Mouse (Mus musculus) intestine, embryonic 15.5 days (tissue): ENCODE measurements around the gene Dnaic1. TPM values are rescaled to one million over a fixed set of nuclear protein-coding genes. Genes with fewer than 3 reads are reported as not detected.

ENCODE experiments used
- ATAC-seq: fragments of 200-750 bp; cut with Nextera tagmentation; 2 replicates; pipeline ENCODE4 v1.8.0; 2017; ENCODE audit warnings: moderate TSS enrichment, moderate library complexity
- H3K27ac ChIP-seq: fragments of 300-500 bp; sonication (generic); 2 replicates; pipeline ENCODE4 v1.5.1; 2015; ENCODE audit warnings: mild to moderate bottlenecking, inconsistent platforms
- H3K27me3 ChIP-seq: fragments of 300-500 bp; sonication (generic); replicated peaks from 2 replicates; pipeline ENCODE4 v1.6.1; 2015; ENCODE audit warnings: inconsistent platforms
- H3K36me3 ChIP-seq: fragments of 300-500 bp; sonication (generic); 2 replicates; pipeline ENCODE4 v1.6.1; 2015; ENCODE audit warnings: inconsistent platforms
- H3K4me1 ChIP-seq: fragments of 300-500 bp; sonication (generic); replicated peaks from 2 replicates; pipeline ENCODE4 v1.6.1; 2015; ENCODE audit warnings: inconsistent platforms
- H3K4me2 ChIP-seq: fragments of 300-500 bp; sonication (generic); replicated peaks from 2 replicates; pipeline ENCODE4 v1.6.1; 2015; ENCODE audit warnings: mild to moderate bottlenecking, inconsistent platforms
- H3K4me3 ChIP-seq: fragments of 300-500 bp; sonication (generic); replicated peaks from 2 replicates; pipeline ENCODE4 v1.5.1; 2015; ENCODE audit warnings: inconsistent platforms
- H3K9ac ChIP-seq: fragments of 300-500 bp; sonication (generic); 2 replicates; pipeline ENCODE4 v1.6.1; 2015; ENCODE audit warnings: inconsistent platforms
- H3K9me3 ChIP-seq: fragments of 300-500 bp; sonication (generic); 2 replicates; pipeline ENCODE4 v1.6.1; 2016; ENCODE audit warnings: inconsistent platforms
- WGBS: fragments of 180-500 bp; shearing (Covaris S2); methylation state at CpG from one replicate; pipeline ENCODE4 v1.1.7; 2015; 5-methylcytosine and 5-hydroxymethylcytosine counted together
- polyA plus RNA-seq: library from polyadenylated mRNA; unstranded; fragments of >200 nt; fragmentation: Nextera tagmentation; extraction: Ambion mirVana; gene quantifications from 2 replicates; pipeline ENCODE4 v1.2.1, GENCODE M21; 2015

The Dnaic1 gene
- polyA plus RNA-seq, 1 experiment from 2014 or later: 5.8 TPM

GRCm38 (mm10) chr4:41660851-41661430 lies 91.4 kb downstream of the Dnaic1 start:
- Histone ChIP-seq H3K4me1 (peaks cover 36% of the 10 kb centered on the region), H3K36me3 (no peaks in the 10 kb centered on the region), H3K9me3 (no peaks in the 10 kb centered on the region), H3K27ac (no peak overlapping the region), H3K4me3 (no peak overlapping the region), H3K4me2 (no peak overlapping the region), H3K27me3 (peaks cover 8% of the 10 kb centered on the region), H3K9ac (no peak overlapping the region)
- ATAC-seq: no peak
- 34% methylated on average over 11 of the region's 11 CpGs for WGBS

- H3K27me3 ChIP-seq: peaks cover 7% of the 10 kb centered on the region; the same call in 1 of the 2 replicates
- H3K4me1 ChIP-seq: peaks cover 36% of the 10 kb centered on the region
- H3K9ac ChIP-seq: no peak overlapping the region
- no peak overlapping the region for H3K4me2 ChIP-seq
- H3K27ac ChIP-seq: no peak overlapping the region
- no peak for ATAC-seq
- no peaks in the 10 kb centered on the region for H3K36me3 ChIP-seq
- no peaks in the 10 kb centered on the region for H3K9me3 ChIP-seq
- 69% methylated on average over 11 of the region's 11 CpGs for WGBS
- H3K4me3 ChIP-seq: no peak overlapping the region
Measured at GRCm38 (mm10) chr4:41662723-41663122, 93.1 kb downstream of the Dnaic1 start.

DNA sequence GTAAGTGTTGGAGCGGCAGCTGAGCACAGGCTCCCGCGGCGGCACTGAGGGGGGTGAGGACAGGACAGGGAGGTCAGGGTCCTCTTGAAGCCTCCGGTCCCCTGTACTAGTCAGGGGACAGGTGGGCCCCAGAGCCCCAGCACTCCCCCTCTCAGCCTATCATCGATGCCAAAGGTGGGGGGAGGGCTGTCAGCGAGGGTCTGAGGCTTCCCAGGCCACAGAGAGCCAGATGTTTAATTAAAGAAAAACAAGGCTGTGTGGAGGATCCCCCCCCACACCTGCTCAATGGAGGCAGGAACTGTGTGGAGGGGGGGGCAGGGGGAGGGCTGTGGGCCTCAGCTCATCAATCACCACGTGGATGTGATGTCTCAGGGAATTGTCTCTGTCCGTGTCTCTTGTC lies 94.0 kb downstream of the Dnaic1 start:
- H3K36me3 ChIP-seq: no peaks in the 10 kb centered on the region
- peaks cover 32% of the 10 kb centered on the region for H3K4me1 ChIP-seq
- no peak for ATAC-seq
- no peak overlapping the region for H3K4me3 ChIP-seq
- peaks cover 4% of the 10 kb centered on the region; the same call in 1 of the 2 replicates for H3K27me3 ChIP-seq
- H3K9me3 ChIP-seq: no peaks in the 10 kb centered on the region
- WGBS: 51% methylated on average over 9 of the region's 9 CpGs
- no peak overlapping the region for H3K4me2 ChIP-seq
- no peak overlapping the region for H3K9ac ChIP-seq
- no peak overlapping the region for H3K27ac ChIP-seq

DNA sequence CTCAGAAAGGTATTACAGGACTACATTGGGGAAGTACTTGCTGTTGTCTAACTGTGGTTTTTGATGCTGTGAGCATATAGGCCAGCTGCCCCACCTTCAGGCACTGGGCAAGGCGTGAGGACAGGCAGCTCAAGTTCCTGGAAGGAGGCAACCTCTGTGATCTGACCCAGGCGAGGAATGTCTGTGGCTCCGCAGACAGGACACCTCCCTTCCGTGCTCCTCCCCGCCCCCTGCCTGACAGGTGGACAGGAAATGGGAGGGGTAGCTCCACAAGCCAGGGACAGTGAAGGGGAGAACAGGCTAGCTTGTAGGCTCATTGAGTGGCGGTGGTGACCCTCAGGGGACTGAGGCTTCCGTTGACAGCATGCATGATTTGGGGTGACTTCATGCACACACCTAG lies 95.0 kb downstream of the Dnaic1 start:
- H3K4me3 ChIP-seq: no peak overlapping the region
- ATAC-seq: 0 out of 2 replicates have a peak, but pooled peaks have one; percentile 6
- no peaks in the 10 kb centered on the region for H3K9me3 ChIP-seq
- WGBS: 40% methylated on average over 7 of the region's 7 CpGs
- no peak overlapping the region for H3K27ac ChIP-seq
- H3K36me3 ChIP-seq: no peaks in the 10 kb centered on the region
- H3K27me3 ChIP-seq: peaks cover under 1% of the 10 kb centered on the region; the same call in 1 of the 2 replicates
- no peak overlapping the region for H3K9ac ChIP-seq
- no peak overlapping the region for H3K4me2 ChIP-seq
- H3K4me1 ChIP-seq: peaks cover 24% of the 10 kb centered on the region

DNA sequence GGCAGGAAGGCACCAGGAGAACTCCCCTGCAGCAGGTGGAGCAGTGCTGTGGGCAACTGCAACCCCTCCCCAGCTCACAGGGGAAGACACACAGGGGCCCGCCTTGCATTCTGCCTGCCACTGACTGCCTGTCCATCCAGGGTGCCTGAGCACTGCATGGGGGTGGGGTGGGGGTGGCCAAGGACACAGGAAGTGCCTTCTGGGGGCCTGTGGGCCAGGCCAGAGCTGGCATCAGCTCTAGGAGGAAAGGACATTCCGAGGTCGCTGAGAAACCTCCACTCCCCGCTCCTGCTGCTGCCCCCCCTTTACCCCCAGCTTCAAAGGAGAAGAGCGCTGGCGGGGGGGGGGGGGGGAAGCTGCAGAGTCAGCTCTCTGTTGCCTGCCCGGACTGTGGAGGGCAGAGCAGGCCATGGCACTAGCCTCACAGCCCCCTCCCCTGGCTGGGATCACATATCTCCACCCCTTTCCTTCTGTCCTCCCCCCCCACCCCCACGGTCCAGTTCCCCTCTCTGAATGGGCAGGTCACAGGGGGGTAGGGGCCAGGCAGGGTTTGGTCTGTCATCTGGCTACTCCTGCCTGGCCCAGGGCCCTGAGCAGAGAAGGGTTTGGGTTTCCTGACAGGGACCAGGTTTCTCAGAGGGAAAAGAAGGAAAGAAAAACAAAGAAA lies 95.6 kb downstream of the Dnaic1 start:
- Histone ChIP-seq H3K9me3 (no peaks in the 10 kb centered on the region), H3K4me2 (no peak overlapping the region), H3K4me1 (peaks cover 22% of the 10 kb centered on the region), H3K27me3 (no peaks in the 10 kb centered on the region; the same call in 1 of the 2 replicates), H3K4me3 (no peak overlapping the region), H3K9ac (peak overlapping the region; percentile 17; the same call in 1 of the 2 replicates), H3K36me3 (no peaks in the 10 kb centered on the region), H3K27ac (no peak overlapping the region; the same call in 1 of the 2 replicates)
- WGBS: 10% methylated on average over 5 of the region's 8 CpGs
- ATAC-seq: peak; percentile 29; the same call in 1 of the 2 replicates

GRCm38 (mm10) chr4:41666646-41667045 lies 97.1 kb downstream of the Dnaic1 start:
- ATAC-seq: no peak
- Histone ChIP-seq H3K9me3 (no peaks in the 10 kb centered on the region), H3K4me3 (no peak overlapping the region), H3K9ac (no peak overlapping the region), H3K4me2 (no peak overlapping the region), H3K27me3 (no peaks in the 10 kb centered on the region; the same call in 1 of the 2 replicates), H3K27ac (no peak overlapping the region), H3K36me3 (no peaks in the 10 kb centered on the region), H3K4me1 (peaks cover 23% of the 10 kb centered on the region)
- 87% methylated on average over 10 of the region's 11 CpGs for WGBS

DNA sequence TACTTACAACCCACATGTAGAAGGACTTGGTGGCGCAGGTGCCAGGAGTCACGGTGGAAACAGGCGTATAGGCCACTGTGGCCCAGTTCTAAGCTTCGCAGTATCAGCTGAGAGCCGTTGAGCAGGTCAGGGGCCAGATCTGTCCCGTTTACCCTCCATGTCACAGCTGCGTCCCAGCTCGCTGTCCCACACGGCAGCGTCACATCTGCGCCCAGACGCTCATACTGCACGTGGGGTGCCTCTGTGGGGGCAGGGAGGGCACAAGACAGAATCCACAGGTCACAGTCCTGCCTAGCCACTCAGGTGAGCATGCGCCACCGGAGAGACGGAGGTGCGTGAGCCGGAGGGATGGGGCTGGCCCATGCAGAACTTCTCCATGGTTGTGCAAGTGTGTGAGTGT lies 101.3 kb downstream of the Dnaic1 start:
- Histone ChIP-seq H3K4me3 (no peak overlapping the region), H3K36me3 (no peaks in the 10 kb centered on the region), H3K4me2 (no peak overlapping the region), H3K27me3 (no peaks in the 10 kb centered on the region; the same call in 1 of the 2 replicates), H3K27ac (no peak overlapping the region), H3K9me3 (no peaks in the 10 kb centered on the region), H3K4me1 (peaks cover 15% of the 10 kb centered on the region), H3K9ac (no peak overlapping the region)
- ATAC-seq: no peak
- 83% methylated on average over 18 of the region's 18 CpGs for WGBS

DNA sequence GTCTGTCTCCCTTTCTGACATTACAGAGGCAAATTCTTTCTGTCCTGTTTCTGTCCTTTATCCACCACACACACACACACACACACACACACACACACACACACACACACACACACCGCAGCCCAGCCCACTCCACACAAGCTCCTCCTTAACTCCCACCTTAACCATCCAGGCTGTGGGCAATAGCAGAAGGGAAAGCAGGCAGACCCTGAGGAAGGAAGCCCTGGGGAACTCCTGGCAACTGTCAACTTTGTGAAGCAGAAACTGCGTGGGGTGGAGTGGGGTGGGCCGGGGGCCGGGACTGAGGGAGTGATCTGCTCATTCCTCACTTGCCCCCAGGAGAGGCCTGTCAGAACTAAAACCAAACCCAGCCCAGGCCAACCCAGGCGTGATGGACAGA lies 101.9 kb downstream of the Dnaic1 start:
- H3K4me3 ChIP-seq: no peak overlapping the region
- no peaks in the 10 kb centered on the region for H3K36me3 ChIP-seq
- H3K4me2 ChIP-seq: no peak overlapping the region
- ATAC-seq: no peak
- H3K4me1 ChIP-seq: peaks cover 22% of the 10 kb centered on the region
- no peak overlapping the region for H3K9ac ChIP-seq
- H3K9me3 ChIP-seq: no peaks in the 10 kb centered on the region
- H3K27me3 ChIP-seq: no peaks in the 10 kb centered on the region; the same call in 1 of the 2 replicates
- H3K27ac ChIP-seq: no peak overlapping the region
- WGBS: 32% methylated on average over 5 of the region's 5 CpGs

GRCm38 (mm10) chr4:41671963-41672480 lies 102.4 kb downstream of the Dnaic1 start:
- no peaks in the 10 kb centered on the region for H3K9me3 ChIP-seq
- peak; percentile 51; the same call in 1 of the 2 replicates for ATAC-seq
- H3K4me2 ChIP-seq: no peak overlapping the region
- H3K9ac ChIP-seq: no peak overlapping the region
- WGBS: 21% methylated on average over 8 of the region's 8 CpGs
- no peak overlapping the region for H3K4me3 ChIP-seq
- peaks cover 27% of the 10 kb centered on the region for H3K4me1 ChIP-seq
- no peaks in the 10 kb centered on the region for H3K36me3 ChIP-seq
- no peak overlapping the region for H3K27ac ChIP-seq
- H3K27me3 ChIP-seq: no peaks in the 10 kb centered on the region

- Histone ChIP-seq H3K27me3 (no peaks in the 10 kb centered on the region), H3K27ac (no peak overlapping the region), H3K9ac (no peak overlapping the region), H3K4me1 (peaks cover 32% of the 10 kb centered on the region), H3K9me3 (no peaks in the 10 kb centered on the region), H3K36me3 (no peaks in the 10 kb centered on the region), H3K4me3 (no peak overlapping the region), H3K4me2 (no peak overlapping the region)
- WGBS: 39% methylated on average over 8 of the region's 8 CpGs
- 0 out of 2 replicates have a peak, but pooled peaks have one; percentile 22 for ATAC-seq
Measured at GRCm38 (mm10) chr4:41672522-41672963, 103.0 kb downstream of the Dnaic1 start.

DNA sequence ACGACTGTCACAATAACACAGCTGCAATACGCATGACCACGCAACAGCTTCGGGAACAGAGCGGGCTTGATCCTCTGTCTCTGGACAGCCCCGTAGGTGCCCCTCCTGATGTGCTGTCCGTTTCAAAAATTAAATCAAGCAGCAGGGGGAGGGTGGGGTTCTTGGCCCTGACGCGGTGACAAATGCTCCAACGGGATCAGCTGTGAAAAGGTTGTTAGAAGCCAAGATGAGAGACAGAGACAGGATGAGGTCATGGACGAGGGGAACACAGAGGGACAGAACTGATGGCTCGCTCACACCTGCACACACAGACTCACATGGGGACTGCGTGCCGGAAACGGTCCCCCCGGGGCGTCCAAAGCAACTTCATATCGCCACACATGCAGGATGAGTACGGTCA lies 103.6 kb downstream of the Dnaic1 start:
- no peak for ATAC-seq
- H3K4me1 ChIP-seq: peaks cover 36% of the 10 kb centered on the region
- 70% methylated on average over 19 of the region's 19 CpGs for WGBS

GRCm38 (mm10) chr4:41676248-41677005 lies 106.9 kb downstream of the Dnaic1 start:
- Histone ChIP-seq H3K4me2 (no peak overlapping the region), H3K36me3 (no peaks in the 10 kb centered on the region), H3K4me3 (no peak overlapping the region), H3K27ac (no peak overlapping the region), H3K9ac (no peak overlapping the region; the same call in 1 of the 2 replicates), H3K4me1 (peaks cover 55% of the 10 kb centered on the region), H3K9me3 (no peaks in the 10 kb centered on the region), H3K27me3 (no peaks in the 10 kb centered on the region)
- WGBS: 55% methylated on average over 17 of the region's 17 CpGs
- no peak for ATAC-seq

More for the DNA sequence above, 103.6 kb downstream of the Dnaic1 start:
- Histone ChIP-seq H3K4me3 (no peak overlapping the region), H3K36me3 (no peaks in the 10 kb centered on the region), H3K4me2 (no peak overlapping the region), H3K27me3 (no peaks in the 10 kb centered on the region), H3K9ac (no peak overlapping the region), H3K27ac (no peak overlapping the region), H3K9me3 (no peaks in the 10 kb centered on the region)
